Mouse (Mus musculus) embryonic stem cell, embryonic (primary cell): ENCODE measurements around the gene Olfr441.
"Not testable (repeated sequence)": the region's sequence is repeated elsewhere in the genome, so short reads cannot be mapped to it uniquely, and the experiment has no call there.

ENCODE experiments used
- CTCF ChIA-PET, 4 experiments: fragments of 300-600 bp in 2 of 4; fragments of 350-600 bp in 2 of 4; sonication (Branson Sonifier 250); formaldehyde crosslinking; loops; one replicate each; lab custom pipeline; 2022; ENCODE audit warnings: inconsistent platforms in 2 of 4; lab: Charles Lee
- POLR2A ChIA-PET, 4 experiments: fragments of 300-600 bp in 2 of 4; fragments of 350-600 bp in 2 of 4; sonication (Branson Sonifier 250); formaldehyde crosslinking; loops; one replicate each; lab custom pipeline; 2022; ENCODE audit warnings: antibody characterized with exemption in 4 of 4, inconsistent platforms in 1 of 4; lab: Charles Lee

The Olfr441 gene

DNA sequence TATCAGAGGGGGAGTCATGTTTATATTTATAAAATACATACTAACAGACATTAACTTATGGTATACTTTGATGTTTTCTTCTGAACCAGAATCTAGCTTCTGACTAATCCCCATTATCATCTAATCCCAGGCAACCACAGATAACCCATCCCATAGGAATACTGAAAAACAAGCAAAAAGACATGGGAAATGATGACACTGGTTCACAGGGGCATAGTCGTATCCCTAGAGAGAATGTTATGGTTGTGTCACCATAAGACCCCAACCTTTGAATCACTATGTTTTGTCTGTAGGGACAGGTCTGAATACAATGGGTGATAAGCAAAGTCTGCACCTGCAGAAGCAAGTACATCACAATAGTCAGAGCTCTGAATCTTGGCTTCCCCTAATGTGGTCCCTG lies at the start of gene Olfr441:
TSS of gene Olfr441 (plus strand) at position 301 of the 400 bp plus-strand sequence.
- CTCF ChIA-PET, POLR2A ChIA-PET: not testable (repeated sequence)

DNA sequence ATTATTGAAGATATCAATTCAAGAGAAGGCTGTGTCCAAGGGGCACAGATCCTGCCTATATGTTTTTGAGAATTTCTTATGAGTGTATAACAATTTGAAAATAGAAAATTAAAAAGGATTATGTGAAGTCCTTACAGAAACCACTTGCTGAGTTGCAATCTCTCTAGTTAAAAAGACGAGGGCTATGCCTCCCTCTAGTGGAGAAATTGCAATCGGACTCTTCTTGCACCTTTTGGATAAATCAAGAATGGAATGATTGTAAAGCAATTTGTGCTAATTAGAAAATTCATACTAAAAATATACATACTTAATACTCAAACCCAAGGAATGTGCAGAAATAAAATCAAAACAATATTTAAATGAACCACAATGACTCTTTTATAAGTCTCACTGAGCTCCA lies 27.4 kb upstream of the Olfr441 start:
- POLR2A ChIA-PET = no interaction called here
- CTCF ChIA-PET = interaction anchor here in 2 of 4 experiments (0.7 to 1.3 kb wide), 2 partner anchors 35 to 127 kb away, joined by 3 read pairs; no protein-coding TSS in a partner anchor

DNA sequence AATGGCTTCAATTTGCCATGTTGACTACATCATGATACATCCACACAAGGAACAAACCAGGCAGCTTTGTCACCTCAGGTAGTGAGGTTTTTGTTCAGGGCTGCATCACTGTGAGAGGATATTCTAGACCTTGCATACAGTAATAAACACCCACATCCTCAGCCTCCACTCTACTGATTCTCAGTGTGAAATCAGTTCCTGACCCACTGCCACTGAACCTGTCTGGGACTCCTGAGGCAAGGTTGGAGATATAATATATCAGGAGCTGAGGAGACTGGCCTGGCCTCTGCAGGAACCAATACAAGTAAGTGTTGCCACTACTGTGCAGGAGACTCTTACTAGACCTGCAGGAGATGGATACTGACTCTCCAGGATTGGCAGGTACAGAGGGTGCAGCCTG lies 24.8 kb upstream of the Olfr441 start:
- CTCF ChIA-PET, POLR2A ChIA-PET: not testable (repeated sequence)

DNA sequence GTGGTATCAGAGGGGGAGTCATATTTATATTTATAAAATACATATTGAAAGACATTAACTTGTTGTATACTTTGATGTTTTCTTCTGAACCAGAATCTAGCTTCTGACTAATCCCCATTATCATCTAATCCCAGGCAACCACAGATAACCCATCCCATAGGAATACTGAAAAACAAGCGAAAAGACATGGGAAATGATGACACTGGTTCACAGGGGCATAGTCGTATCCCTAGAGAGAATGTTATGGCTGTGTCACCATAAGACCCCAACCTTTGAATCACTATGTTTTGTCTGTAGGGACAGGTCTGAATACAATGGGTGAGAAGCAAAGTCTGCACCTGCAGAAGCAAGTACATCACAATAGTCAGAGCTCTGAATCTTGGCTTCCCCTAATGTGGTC lies 40.1 kb downstream of the Olfr441 start, which contains the start of gene Olfr237-ps1:
TSS of gene Olfr237-ps1 (plus strand) at position 301 of the 400 bp plus-strand sequence.
- CTCF ChIA-PET = not testable (repeated sequence)

DNA sequence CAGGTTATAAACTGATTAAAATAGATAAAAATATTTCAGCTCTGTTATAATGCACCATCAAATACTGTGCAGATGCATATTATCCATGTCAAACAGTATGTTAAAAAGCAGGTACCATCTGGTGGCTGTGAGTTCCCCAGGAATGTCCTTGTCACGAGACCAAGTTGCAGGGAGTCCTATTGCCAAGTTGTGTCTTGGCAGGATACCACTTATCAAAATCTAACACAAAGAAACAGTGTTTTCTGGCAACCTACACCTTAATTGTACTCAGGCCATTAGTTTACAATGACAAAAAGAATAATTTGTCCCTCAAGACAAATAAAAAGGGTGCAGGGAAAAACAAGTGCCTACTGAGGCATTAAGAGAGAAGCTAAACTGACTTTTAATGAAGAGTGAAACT lies 53.3 kb downstream of the Olfr441 start:
- CTCF ChIA-PET = interaction anchor here in 1 of 4 experiments (0.6 kb wide), 1 partner anchor 27 kb away, joined by 3 read pairs; no protein-coding TSS in a partner anchor
- POLR2A ChIA-PET = no interaction called here

More for the DNA sequence above, 40.1 kb downstream of the Olfr441 start, which contains the start of gene Olfr237-ps1:
- POLR2A ChIA-PET = not testable (repeated sequence)

DNA sequence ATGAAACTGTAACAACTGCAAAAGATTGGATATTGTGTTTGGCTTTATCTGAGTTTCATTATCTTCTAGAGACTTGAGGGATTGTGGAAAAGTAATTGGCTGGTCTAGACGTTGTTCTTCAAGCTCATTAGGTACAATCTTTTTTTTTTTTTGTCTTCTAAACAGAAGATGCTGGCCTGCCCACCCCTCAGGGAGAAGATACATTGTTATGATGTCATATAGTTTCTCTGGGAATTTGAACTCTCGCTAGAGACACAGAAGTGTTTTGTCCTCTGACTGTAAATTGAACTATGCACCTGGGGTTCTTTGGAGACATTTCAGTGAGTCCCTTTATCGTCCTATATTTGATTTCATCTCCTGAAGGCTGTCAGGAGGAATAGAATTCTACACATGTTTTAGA lies 56.8 kb downstream of the Olfr441 start, which contains the start of gene Olfr437:
TSS of gene Olfr437 (plus strand) at position 301 of the 400 bp plus-strand sequence.
- POLR2A ChIA-PET = no interaction called here
- CTCF ChIA-PET = no interaction called here

DNA sequence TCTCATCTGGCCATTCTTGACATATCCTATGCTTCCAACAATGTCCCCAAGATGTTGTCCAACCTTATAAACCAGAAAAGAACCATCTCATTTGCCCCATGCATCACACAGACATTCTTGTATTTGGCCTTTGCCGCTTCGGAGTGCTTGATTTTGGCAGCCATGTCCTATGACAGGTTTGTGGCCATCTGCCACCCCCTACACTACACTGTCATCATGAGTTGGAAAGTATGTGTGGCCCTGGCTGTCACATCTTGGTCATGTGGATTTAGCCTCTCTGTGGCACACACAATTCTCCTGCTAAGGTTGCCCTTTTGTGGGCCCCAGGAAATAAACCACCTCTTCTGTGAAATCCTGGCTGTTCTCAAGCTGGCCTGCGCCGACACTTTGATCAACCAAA lies 61.1 kb downstream of the Olfr441 start:
- POLR2A ChIA-PET = no interaction called here
- CTCF ChIA-PET = no interaction called here
